Mouse (Mus musculus) thymus, adult 18-20 months (tissue): ENCODE data around the gene 1700018B08Rik.

Source experiments
- DNase-seq, 2 experiments: peaks; one replicate each; pipeline ENCODE4 v3.0.0; 2022; ENCODE audit warnings: mixed read lengths in 2 of 2

Gene 1700018B08Rik

DNA sequence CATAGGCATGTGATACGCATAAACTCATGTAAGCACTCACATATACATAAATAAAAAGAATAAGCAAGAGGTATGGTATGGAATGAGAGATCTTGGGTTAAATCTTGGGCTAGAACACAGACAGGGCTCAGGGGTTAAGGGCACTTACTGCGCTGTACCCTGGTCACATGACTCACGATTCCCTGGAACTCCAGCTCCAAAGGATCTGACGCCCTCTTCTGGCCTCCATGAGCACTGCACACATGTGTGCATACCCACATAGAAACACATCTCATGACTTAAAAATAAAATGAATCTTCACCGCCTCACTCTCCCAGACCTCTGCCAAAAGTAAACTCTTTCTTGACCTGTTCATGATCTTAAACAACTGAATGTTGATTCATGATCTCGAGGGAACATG, 46.5 kb downstream of the 1700018B08Rik start:
- no peak for DNase-seq

DNA sequence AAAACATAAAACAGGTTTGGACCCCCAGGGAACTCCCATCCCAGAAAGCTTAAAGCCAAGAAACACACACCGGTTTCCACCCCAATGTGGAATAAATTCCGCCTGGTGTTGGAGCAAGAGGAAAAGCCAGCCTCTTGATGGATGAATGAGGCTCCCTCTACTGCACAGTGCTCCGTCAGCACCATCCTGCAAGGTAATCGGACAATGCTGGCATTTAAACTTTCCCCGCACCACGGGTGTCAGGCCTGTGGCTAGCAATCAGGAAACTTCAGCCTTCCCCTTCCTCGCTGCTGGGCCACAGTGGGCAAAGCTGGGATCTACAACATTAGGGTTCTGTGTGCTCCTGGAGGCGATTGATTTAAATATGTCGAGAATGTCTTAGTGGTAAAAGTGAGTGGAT, 52.5 kb downstream of the 1700018B08Rik start:
- DNase-seq: no peak

DNA sequence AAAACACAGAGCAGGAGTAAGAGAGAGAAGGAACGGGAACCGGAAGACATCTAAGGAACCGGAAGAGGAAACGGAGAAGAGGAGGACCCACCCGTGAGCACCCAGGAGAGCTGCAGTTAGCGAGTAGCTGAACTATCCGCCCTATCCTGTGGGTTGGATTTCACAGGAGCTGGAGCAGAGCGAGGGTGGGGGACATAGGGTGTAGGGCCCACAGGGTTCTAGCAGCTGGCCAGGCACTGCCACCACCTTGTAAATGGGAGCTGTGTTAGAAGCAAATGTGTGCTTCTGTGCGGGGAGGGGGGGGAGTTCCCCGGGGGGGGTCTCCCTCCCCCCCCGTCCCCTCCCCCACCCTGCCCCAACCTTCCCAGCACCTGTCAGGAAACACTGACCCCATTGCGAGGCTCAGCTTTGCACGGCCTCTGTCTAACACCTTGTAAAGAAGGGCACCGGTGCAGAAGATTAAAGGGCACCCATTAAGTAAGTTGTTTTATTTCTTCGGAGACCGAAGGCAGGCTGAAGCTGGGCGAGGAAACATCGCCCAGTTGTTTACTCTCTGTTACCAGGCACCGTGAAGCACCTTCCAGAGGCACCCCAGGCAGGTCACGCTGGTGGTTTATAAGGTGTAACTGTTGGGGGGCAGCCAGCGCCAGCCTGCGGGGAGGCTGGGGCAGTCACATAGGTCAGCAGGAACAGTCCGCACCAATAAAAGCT, 59.9 kb downstream of the 1700018B08Rik start:
- no peak for DNase-seq
